Mouse (Mus musculus): ENCODE results near the gene Ado. TPM values are rescaled to one million over a fixed set of nuclear protein-coding genes. Genes with fewer than 3 reads are reported as not detected.

Gene Ado
- 27.9 and 31.8 TPM in 2 replicates for polyA plus RNA-seq (2015; fragmentation: Nextera tagmentation; extraction: Ambion mirVana)

DNA sequence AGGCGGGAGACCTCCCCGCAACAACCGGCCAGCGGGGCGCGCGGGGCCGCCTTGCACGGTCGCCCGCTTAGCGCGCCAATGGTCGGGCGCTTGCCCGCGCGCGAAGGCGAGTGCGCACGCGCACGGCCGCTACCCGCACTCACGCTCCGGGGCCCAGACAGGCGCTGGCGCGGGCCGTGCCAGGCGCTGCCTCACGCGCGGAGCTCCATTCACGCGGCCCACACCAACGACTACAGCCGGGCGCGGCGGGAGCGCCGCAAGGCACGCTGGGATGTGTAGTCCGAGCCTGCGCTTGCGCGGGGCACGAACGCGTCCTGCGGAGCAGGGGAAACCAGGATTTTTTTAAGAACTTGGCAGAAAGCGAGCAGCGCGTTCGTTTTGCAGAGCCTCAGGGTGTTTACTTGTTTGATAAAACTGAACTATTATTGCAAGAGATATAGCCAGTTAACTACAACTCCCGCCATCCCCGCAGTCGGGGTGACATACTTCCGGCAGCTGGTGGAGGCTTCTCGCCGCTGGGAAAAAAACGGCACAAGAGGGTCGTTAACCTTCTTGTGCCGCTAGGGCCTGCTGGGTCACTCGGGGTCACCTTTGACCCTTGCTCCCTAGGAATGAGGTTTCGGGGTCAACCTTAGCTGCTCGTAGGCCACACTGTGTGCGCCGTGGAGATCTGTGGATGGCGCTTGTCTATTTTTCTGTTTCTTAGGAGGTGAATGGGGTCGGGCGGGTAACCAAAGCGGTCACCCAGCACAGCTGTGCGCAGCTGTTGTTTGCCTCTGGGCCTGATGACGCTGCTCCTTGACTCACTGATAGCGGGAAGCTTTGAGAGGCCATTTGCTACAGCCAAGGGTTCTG lies at the start of gene Ado:
Gene Ado (minus strand): TSS at position 79 of the 855 bp plus-strand sequence.
- Histone ChIP-seq H3K27ac (ENCODE audit: low read length) (peak within 1 kb of the TSS; percentile 94), H3K9ac (replicated peaks; ENCODE audit: low read depth) (peak within 1 kb of the TSS; percentile 76), H3K9me3 (ENCODE audit: low read length) (no peaks in the 10 kb centered on the region), H3K27me3 (replicated peaks; ENCODE audit: insufficient read depth, low read length) (no peaks in the 10 kb centered on the region), H3K4me2 (replicated peaks; ENCODE audit: low read depth, low read length) (peak within 1 kb of the TSS; percentile 97), H3K4me3 (ENCODE audit: low read depth, low read length) (peak within 1 kb of the TSS; percentile 84), H3K4me1 (ENCODE audit: insufficient read depth, low read depth, low read length) (peaks cover 9% of the 10 kb centered on the region), H3K36me3 (ENCODE audit: insufficient read depth, low read length) (no peaks in the 10 kb centered on the region)
- under 1% methylated on average over 73 of the region's 79 CpGs for WGBS
- DNase-seq (ENCODE audit: low spot score) (peak; percentile 94), ATAC-seq (peak; percentile 94)
- TF ChIP-seq CTCF (IDR thresholded peaks at IDR 0.05): peak; percentile 56
- peak; percentile 30; the same call in 1 of the 2 replicates for TF ChIP-seq EP300 (IDR thresholded peaks at IDR 0.05)

DNA sequence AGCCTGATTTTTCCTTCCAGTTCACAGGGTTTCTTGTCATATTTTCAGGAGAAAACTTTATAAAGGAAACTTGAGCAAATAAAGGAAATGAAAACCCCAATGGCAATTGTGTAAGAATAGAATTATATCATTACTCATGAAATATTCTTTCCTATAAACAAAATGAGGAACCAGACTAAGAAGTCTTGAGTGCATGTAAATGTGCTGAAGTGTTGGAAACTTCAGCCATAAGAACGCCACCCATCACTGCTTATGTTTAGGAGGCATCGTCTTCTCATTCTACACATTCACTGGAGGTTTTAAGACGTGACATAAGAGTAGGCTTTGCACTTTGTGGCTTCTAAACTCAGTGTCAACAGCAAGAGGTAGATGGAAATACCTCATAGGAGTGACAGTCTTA lies 46.5 kb upstream of the Ado start:
- no peak overlapping the region for H3K9ac ChIP-seq (replicated peaks; ENCODE audit: low read depth)
- ATAC-seq: no peak
- no peaks in the 10 kb centered on the region for H3K27me3 ChIP-seq (replicated peaks; ENCODE audit: insufficient read depth, low read length)
- no peaks in the 10 kb centered on the region for H3K4me1 ChIP-seq (ENCODE audit: insufficient read depth, low read depth, low read length)
- DNase-seq (ENCODE audit: low spot score): no peak
- WGBS: 74% methylated on average over 3 of the region's 3 CpGs
- no peak overlapping the region for H3K4me3 ChIP-seq (ENCODE audit: low read depth, low read length)
- no peaks in the 10 kb centered on the region for H3K9me3 ChIP-seq (ENCODE audit: low read length)
- H3K27ac ChIP-seq (ENCODE audit: low read length): no peak overlapping the region
- H3K4me2 ChIP-seq (replicated peaks; ENCODE audit: low read depth, low read length): no peak overlapping the region
- no peaks in the 10 kb centered on the region for H3K36me3 ChIP-seq (ENCODE audit: insufficient read depth, low read length)
- TF ChIP-seq EP300 (IDR thresholded peaks at IDR 0.05): no peak
- TF ChIP-seq CTCF (IDR thresholded peaks at IDR 0.05): no peak

DNA sequence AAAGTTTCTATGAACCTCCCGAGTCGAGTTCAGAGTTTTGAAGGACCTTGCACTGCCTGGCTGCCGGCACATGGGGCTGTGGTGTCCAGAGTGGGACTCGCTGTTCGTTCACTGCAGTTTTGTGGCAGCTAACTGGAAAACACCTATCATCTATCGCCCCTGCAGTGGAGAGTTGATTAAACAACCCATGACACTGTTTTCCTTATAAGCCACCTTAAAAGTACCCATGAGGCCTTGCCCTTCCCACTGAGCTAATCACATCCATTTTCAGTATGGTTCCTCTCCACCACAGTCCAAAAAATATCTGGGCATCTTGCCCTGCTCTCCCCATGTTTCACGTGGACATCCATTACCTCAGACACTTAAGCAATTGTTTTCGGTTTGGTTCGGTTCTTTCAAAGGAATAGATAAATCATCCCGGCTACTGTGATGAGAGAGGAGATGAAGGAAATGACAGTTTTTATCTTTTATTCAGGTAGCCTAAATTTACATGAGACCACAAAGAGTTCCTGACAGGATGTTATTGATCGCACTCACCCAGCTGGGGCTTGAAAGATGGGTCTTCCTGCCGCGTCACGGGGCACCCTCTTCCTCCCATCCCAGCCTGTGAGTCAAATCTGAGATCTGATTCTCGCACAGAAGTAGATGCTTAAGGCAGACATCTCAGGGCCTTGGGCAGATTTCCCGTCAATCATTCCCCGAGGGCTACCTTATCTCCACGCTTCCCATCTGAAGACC lies 37.3 kb upstream of the Ado start:
- no peaks in the 10 kb centered on the region for H3K4me1 ChIP-seq (ENCODE audit: insufficient read depth, low read depth, low read length)
- 62% methylated on average over 18 of the region's 18 CpGs for WGBS
- TF ChIP-seq CTCF (IDR thresholded peaks at IDR 0.05) (no peak), EP300 (IDR thresholded peaks at IDR 0.05) (no peak)
- H3K36me3 ChIP-seq (ENCODE audit: insufficient read depth, low read length): no peaks in the 10 kb centered on the region
- H3K9ac ChIP-seq (replicated peaks; ENCODE audit: low read depth): no peak overlapping the region
- no peak overlapping the region for H3K4me3 ChIP-seq (ENCODE audit: low read depth, low read length)
- peak; percentile 5 for DNase-seq (ENCODE audit: low spot score)
- no peak overlapping the region for H3K27ac ChIP-seq (ENCODE audit: low read length)
- H3K27me3 ChIP-seq (replicated peaks; ENCODE audit: insufficient read depth, low read length): no peaks in the 10 kb centered on the region
- no peaks in the 10 kb centered on the region for H3K9me3 ChIP-seq (ENCODE audit: low read length)
- no peak overlapping the region for H3K4me2 ChIP-seq (replicated peaks; ENCODE audit: low read depth, low read length)
- no peak for ATAC-seq

DNA sequence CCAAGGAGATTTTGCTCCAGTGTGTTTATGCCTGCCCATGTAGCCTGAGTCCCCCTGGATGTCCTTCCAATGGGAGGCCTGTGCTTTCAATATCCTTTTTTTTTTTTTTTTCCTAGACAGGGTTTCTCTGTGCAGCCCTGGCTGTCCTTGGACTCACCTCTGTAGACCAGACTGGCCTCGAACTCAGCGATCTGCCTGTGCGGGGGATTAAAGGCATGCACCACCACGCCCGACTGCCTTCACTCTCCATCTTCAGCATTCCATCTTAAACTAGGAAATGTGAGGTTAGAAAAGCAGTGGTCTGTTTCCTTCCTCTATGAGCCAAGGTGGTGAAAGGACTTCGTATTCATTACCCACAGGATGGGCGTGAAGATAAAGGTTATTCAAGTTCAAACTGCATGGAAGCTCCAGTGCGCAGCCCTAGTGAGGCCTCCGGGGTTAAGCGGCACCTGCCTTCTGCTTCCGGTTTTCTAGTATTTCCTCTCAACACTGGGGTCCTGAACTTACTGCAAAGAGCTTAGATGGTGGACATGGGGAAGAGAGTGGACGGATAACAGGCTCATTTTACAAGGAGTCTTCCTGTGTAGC lies 33.0 kb upstream of the Ado start:
- DNase-seq (ENCODE audit: low spot score) (no peak), ATAC-seq (no peak)
- Histone ChIP-seq H3K4me1 (ENCODE audit: insufficient read depth, low read depth, low read length) (no peaks in the 10 kb centered on the region), H3K36me3 (ENCODE audit: insufficient read depth, low read length) (no peaks in the 10 kb centered on the region), H3K9me3 (ENCODE audit: low read length) (no peaks in the 10 kb centered on the region), H3K9ac (replicated peaks; ENCODE audit: low read depth) (no peak overlapping the region), H3K27ac (ENCODE audit: low read length) (no peak overlapping the region), H3K4me3 (ENCODE audit: low read depth, low read length) (no peak overlapping the region), H3K4me2 (replicated peaks; ENCODE audit: low read depth, low read length) (no peak overlapping the region), H3K27me3 (replicated peaks; ENCODE audit: insufficient read depth, low read length) (no peaks in the 10 kb centered on the region)
- 60% methylated on average over 12 of the region's 12 CpGs for WGBS
- TF ChIP-seq CTCF (IDR thresholded peaks at IDR 0.05): no peak
- TF ChIP-seq EP300 (IDR thresholded peaks at IDR 0.05): no peak

DNA sequence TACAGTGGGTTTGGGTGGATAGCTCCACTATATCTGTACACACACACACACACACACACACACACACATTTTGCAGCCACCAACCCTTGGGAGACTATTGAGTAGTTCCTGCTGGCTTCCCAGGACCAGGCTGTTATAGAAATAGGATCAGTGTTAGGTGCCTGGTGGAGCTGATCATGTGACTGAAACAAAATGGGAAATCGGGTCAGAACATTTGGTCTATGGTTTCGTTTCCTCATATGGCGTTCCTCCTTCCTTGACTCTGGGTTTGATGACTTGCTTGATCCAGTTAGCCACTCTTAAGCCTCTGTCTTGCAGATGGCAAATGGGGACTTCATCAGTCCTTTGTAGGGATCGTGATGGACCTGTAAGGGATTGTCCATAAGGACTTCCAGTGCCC lies 31.1 kb upstream of the Ado start:
- Histone ChIP-seq H3K27ac (ENCODE audit: low read length) (no peak overlapping the region), H3K36me3 (ENCODE audit: insufficient read depth, low read length) (no peaks in the 10 kb centered on the region), H3K4me1 (ENCODE audit: insufficient read depth, low read depth, low read length) (no peaks in the 10 kb centered on the region), H3K9me3 (ENCODE audit: low read length) (no peaks in the 10 kb centered on the region), H3K4me2 (replicated peaks; ENCODE audit: low read depth, low read length) (no peak overlapping the region), H3K4me3 (ENCODE audit: low read depth, low read length) (no peak overlapping the region), H3K9ac (replicated peaks; ENCODE audit: low read depth) (no peak overlapping the region), H3K27me3 (replicated peaks; ENCODE audit: insufficient read depth, low read length) (no peaks in the 10 kb centered on the region)
- WGBS: 92% methylated on average over 4 of the region's 4 CpGs
- no peak for ATAC-seq
- TF ChIP-seq CTCF (IDR thresholded peaks at IDR 0.05): no peak
- TF ChIP-seq EP300 (IDR thresholded peaks at IDR 0.05): no peak
- DNase-seq (ENCODE audit: low spot score): no peak

DNA sequence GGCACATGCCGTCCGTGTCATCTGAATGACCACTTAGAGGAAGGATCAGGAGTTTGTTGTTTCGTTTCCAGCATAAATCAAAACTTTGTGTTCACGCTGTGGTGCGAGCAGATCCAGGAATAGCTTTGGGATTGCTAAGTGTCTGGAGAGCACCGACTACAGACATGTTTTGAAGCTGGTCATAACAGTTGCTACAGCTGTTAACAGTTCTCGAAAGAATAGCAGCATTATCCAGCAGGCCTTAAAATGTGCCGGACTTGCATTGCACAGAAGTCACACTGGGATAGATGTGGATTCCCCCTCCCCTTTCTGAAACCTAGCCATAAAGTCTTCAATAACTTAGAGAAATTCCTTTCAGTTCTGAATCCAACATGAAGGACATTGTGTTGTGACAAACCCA lies 24.6 kb upstream of the Ado start:
- ATAC-seq: no peak
- no peak overlapping the region for H3K27ac ChIP-seq (ENCODE audit: low read length)
- TF ChIP-seq EP300 (IDR thresholded peaks at IDR 0.05) (no peak), CTCF (IDR thresholded peaks at IDR 0.05) (no peak)

More for the DNA sequence above, 24.6 kb upstream of the Ado start:
- Histone ChIP-seq H3K4me2 (replicated peaks; ENCODE audit: low read depth, low read length) (no peak overlapping the region), H3K4me3 (ENCODE audit: low read depth, low read length) (no peak overlapping the region), H3K36me3 (ENCODE audit: insufficient read depth, low read length) (no peaks in the 10 kb centered on the region), H3K9ac (replicated peaks; ENCODE audit: low read depth) (no peak overlapping the region), H3K9me3 (ENCODE audit: low read length) (no peaks in the 10 kb centered on the region), H3K27me3 (replicated peaks; ENCODE audit: insufficient read depth, low read length) (no peaks in the 10 kb centered on the region), H3K4me1 (ENCODE audit: insufficient read depth, low read depth, low read length) (no peaks in the 10 kb centered on the region)
- 55% methylated on average over 8 of the region's 8 CpGs for WGBS
- DNase-seq (ENCODE audit: low spot score): no peak
